Mouse (Mus musculus) cerebellum, adult 18-20 months (tissue): ENCODE results near the gene Gm10273.

ENCODE experiments used
- DNase-seq, 2 experiments: peaks; one replicate each; pipeline ENCODE4 v3.0.0; 2021

Gene Gm10273

GRCm38 (mm10) chr10:59403793-59404149, 8.3 kb downstream of the Gm10273 start:
- DNase-seq, result no peak

DNA sequence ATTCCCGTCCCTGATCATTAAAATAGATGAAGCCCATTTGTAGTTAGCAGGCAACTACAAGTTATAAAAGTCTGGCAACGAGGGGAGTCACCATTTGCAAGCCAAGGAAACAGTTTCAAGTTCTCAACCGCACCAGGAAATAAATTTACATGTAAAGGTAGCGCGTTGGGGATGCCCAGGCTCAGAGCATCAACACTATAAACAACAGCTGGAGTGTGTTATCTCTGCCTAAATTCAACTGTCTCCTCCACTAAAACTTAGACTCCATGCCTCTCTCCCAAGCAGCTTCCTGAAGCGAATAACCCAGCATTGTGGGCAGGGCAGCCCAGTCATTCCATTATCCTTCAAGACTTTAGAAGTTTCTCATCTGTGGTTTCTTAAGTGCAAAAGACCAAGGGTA, 13.1 kb downstream of the Gm10273 start:
- no peak for DNase-seq

GRCm38 (mm10) chr10:59410264-59410663, 14.8 kb downstream of the Gm10273 start:
- no peak for DNase-seq

- no peak for DNase-seq
Measured at GRCm38 (mm10) chr10:59413711-59414110, 18.3 kb downstream of the Gm10273 start.

DNA sequence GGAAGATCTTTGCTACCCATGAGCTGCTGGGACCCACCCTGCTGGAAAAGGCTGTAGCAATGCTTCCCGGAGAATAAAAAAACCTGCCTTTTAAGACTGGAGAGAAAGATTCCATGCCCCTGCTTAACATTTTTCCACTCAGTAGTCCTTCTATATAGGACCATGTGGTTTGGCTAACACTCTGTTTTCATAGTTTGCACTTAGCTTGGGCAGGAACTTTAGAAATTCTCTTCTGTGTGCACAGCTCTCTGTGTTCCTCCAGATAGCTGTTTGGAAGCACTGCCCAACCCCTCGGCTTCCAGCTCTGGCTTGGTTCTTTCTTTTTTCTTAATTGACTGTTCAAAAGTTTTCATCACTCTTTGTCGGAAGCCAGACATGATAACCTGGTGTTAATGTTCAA, 21.2 kb downstream of the Gm10273 start:
- no peak for DNase-seq

DNA sequence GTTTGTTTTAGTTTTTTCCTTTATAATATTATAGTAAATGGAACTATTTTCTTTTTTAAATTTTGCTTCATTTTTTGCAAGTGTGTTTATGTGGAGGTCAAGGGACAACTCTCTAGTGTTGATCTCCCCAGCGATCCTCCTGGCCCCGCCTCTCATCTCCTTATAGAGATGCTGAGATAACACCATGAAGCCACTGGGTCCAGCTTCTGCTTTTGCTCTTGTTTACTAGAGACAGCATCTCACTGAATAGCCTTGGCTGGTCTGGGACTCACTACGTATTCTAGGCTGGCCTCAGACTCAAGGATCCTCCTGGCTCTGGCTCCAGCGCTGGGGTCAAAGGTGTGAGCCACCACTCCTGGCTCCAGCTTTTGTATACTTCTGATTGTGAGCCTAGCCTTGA, 24.1 kb downstream of the Gm10273 start:
- no peak for DNase-seq

- DNase-seq, result no peak
Measured at GRCm38 (mm10) chr10:59424453-59424852, 29.0 kb downstream of the Gm10273 start.

DNA sequence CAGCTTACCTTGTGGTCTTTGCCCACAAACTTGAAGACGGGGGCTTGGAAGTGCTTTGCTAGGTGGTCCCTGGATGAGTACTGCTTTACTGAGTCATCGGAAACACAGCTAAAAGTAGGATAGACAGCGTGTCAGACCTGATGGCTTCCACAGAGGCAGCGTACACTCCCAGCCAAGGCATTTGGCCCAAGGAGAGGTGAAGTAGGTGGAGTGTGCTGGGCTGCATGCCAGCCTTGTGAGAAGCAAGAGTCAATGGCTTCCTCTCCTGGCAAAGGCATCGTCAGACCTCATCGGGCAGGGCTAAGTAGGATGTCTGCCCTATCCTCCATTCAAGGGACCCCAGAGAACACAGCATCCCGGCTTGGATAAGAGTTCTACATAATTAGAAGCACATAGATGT, 29.9 kb downstream of the Gm10273 start:
- peak; percentile 54 to 64 for DNase-seq

DNA sequence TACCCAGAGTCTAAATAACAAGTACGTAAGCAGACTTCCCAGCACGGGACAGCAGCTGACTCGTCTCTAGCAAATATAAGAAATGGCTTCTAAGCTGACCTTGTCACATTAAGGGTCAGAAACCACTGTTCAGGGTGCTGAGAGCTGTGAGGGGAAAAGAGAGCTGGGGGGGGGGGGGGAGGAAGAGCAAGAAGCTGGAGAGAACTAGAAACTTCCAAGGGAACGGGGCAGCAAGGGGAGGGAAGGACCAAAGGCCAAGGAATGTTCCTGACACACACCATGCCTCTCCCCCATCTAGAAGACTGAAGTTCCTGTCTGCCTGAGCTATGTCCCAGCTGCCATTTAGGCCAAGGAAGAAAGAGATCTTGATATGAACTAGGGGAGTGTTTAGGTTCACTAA, 30.9 kb downstream of the Gm10273 start:
- no peak for DNase-seq

GRCm38 (mm10) chr10:59429448-59430135, 34.2 kb downstream of the Gm10273 start:
- DNase-seq, result no peak

GRCm38 (mm10) chr10:59430701-59431218, 35.3 kb downstream of the Gm10273 start:
- DNase-seq, result no peak

DNA sequence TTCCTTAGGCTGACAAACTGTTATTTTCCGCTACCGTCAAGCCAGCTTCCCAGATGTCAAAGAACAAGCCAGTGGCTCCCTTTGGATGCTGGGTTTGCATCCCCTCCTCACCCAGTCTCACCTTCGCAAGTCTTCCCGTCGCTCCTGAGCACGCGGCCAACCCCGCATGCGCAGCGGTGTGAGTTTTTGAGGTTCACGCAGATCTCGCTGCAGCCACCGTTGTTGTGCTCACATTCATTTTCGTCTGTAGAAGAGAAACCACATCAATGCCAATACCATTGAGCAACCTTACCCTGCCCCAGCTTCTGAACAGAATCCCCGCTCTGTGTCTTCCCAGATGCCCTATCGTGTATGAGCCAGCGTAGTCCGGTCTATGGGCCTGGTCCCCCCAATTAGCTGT, 40.3 kb downstream of the Gm10273 start:
- DNase-seq, result no peak

DNA sequence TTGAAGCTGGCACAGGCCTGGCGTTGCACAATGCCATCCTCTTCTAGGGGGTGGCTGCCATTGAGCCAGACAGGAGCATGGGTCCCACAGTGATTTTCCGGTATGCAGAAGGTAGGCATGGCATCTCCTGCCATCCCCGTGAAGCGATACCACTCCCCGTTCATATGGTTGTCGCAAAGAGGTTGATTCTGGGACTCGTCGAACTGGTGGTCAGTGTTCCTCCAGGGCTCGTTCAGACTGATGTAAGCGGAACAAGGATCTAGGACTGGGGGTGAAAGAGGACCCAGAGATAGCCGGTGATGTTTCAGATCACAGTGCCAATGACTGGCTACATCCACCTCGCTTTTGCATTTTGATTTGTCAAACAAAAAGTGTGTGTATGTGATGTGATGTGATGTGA, 43.2 kb downstream of the Gm10273 start:
- DNase-seq, result no peak

GRCm38 (mm10) chr10:59439508-59439931, 44.1 kb downstream of the Gm10273 start:
- DNase-seq, result no peak

DNA sequence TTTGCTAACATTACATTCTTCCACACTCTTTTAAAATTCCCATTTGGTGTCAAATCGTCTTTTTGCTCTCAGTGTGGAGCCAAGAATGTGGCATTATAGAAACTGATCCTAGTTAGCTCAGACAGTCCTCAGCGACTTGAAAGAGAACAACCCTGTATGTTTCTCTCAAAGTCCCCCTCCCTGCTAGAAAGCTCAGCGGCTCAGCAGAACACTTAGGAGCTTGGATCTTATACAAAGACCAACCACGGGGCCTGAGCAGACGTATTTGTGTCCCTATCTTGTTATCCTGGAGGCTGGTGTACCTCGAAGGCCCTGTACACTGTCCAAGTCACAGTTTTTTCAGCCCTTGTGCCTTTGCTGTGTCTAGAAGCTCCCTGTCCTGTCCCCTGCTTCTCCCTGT, 44.7 kb downstream of the Gm10273 start:
- no peak for DNase-seq

DNA sequence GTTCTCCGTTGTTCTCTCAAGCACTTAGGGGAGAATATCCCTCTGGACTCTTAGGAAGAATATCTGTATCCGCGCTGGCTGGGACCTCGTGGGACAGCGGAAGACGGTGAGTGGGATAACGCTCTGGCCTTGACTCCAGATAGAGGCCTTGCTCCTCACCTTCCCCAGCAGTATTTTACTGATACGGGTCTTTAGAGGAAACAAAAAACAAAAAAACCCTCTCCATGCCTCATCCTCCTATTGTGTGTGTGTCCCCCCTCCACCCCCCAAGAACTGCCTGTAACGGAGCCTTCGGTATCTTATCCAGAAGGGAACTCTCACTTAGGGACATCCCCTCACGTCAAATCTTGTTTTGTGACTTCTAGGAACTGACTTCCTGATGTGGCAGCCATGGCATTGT, 46.3 kb downstream of the Gm10273 start, which contains the start of gene Oit3:
Gene Oit3 (minus strand): TSS at position 44 of the 400 bp plus-strand sequence.
- no peak for DNase-seq

DNA sequence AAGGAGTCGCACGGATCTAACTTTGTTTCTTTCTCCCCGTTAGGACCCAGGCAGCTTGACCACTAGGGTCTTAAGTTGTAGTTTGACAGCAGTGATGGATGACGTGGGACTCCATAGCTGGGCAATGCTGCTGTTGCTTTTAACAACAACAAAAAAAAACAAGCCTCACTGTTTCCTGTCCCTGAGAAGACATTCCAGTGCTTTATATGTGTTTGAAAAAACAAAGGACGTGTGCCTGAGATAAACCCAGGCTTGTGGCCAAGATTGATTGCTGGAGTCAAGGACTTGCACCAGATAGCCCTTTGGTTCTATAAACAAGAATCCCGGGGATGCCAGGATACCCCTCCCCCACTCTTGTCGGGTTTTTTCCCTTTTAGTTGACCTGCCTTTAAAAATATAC, 47.8 kb downstream of the Gm10273 start:
- no peak for DNase-seq

DNA sequence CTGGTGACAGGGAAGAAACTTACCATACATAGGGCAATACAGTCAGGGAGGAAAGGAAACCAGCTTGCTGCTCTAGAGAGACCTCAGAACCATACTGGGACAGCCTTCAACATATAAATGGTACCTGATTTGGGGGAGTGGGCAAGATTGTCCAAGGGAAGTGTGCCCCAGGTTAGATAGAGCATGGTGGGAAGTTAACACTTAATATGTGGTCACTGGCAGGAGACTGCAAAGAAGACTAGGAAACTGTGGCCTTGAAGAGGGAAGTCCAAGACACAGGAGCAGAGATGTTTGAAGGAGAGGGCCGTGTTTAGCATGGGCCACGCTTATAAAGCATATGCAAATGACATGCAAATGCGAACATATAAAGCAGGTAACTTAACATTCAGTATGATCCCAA, 48.7 kb downstream of the Gm10273 start:
- no peak for DNase-seq

DNA sequence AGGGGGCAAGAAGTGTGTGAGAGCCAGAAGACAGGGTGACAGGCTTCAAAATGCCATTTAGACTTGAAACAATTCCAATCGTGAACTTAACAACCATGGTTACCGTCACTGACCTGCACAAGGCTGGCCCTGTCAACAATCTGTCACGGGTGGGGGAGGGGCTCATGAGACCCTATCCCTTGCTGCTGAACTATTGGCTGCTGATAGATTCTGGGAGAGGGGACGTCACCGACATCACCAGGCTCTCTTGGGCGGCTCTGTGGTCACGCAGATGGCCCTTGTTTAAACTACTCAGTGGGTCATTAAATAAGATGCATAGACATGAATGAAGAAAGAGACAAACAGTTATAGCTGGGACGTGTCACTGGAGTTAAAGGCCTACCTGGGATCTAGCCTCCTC, 49.2 kb downstream of the Gm10273 start:
- DNase-seq, result no peak
